Mouse (Mus musculus) neutrophil, adult 59 days (primary cell): Measurements from ENCODE around the gene Otop2. TPM values are rescaled to one million over a fixed set of nuclear protein-coding genes. Genes with fewer than 3 reads are reported as not detected.

ENCODE experiments used
- total RNA-seq, 2 experiments: library from RNA; stranded (reverse); gene quantifications; 1 replicate in 1 of 2; 2 replicates in 1 of 2; pipeline ENCODE4 v1.2.4; 2023

Otop2 gene
- total RNA-seq: not detected

DNA sequence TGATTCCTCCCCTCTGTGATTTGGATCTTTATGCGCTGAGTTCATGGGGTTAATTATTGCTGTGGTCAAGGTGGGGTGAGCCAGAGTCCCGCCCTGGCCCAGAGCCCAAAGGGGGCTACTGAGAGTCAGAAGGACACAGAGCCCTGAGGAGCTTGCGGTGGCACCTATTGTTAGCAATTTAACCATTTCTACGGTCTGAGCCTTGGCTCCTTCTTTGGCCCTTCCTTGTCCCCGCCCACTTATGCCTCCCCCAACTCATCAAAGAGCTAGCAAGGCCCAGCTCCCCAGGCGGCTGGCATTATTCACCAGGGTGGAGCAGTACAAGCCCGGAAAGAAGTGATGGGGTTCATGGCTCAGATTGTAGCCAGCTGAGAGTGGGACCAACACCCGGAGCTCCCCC lies at the start of gene Otop2:
Gene Otop2, plus strand, starts transcription at position 301 of the 400 bp plus-strand sequence.

DNA sequence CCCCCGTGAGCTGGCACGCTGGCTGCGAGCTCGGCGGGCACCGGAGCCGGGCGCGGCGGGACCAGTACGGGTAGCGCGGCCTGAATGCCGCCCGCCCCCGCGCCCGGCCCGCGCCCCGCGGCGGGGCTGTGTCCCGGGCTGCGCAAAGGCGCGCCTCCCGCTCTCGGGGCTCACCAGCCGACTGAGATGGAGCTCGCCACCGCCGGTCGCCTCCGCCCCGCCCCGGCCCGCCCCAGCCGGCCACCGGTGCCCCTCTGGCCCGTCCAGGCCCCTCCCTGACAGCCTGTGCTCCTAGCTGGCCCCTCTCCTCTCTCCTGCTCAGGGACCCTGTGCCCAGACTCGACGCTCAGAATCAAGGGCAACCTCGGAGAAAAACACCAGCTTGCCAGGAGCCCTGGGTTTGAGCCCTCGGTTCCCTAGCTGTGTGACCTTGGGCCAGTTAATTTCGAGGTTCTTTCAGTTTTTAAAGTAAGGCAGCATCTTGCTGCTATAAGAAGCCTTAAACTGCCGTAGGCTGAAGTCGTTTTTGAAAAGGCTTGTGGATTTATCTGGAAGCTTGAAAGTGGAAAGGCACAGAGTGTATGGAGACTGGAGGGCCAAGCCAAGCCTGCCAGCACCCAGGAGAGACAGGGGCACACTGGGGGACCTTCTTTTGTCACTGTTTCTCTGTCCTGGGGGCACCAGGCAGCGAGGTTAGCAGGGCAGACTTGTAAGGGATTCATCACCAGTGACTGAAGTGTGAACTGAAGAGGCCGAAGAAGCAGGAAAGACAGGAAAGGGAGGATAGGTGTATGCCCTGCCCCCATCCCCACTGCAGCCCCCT lies 39.7 kb upstream of the Otop2 start, which contains the start of gene Grin2c:
Gene Grin2c, minus strand, starts transcription at position 183 of the 823 bp plus-strand sequence.

DNA sequence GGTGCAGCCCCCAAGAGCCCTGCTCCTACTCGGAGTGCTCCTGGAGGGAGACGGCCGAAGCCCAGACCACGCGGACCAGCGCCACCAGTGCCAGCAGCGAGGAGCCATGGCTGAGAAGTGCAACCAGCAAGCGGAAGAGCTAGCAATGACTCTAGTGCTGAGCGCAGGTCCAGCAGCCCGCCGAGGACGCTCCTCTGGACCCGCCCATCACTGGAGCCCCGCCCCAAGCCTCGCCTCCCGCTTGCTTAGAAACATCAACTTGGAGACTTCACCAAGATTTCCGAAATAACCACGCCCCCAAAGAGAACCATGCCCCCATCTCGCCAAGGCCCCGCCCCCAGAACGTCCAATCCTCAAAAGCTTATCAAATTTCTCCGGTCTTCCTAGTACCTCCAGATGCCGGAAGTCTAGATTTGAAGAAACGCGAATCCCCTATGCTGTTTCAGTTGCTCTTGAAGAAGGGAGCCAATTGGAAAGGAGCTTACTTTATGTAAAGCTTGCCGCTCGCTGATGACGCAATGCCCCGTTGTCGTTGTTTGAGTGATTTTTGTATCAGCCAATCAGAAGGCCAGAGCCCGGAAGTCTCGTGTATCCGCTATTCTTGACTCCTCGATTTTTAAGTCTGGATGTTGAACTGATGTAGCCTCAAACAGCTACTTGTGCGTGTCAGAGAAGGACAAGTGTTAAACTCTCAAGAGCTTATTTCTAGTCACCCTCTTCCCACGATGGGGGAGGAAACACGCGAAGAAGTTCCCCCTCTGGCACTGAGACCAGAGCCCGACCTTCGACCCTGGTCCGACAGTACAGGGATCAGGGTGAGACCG lies 30.0 kb upstream of the Otop2 start, which contains the start of gene Fdxr:
Gene Fdxr, minus strand, starts transcription at position 271 of the 824 bp plus-strand sequence.

DNA sequence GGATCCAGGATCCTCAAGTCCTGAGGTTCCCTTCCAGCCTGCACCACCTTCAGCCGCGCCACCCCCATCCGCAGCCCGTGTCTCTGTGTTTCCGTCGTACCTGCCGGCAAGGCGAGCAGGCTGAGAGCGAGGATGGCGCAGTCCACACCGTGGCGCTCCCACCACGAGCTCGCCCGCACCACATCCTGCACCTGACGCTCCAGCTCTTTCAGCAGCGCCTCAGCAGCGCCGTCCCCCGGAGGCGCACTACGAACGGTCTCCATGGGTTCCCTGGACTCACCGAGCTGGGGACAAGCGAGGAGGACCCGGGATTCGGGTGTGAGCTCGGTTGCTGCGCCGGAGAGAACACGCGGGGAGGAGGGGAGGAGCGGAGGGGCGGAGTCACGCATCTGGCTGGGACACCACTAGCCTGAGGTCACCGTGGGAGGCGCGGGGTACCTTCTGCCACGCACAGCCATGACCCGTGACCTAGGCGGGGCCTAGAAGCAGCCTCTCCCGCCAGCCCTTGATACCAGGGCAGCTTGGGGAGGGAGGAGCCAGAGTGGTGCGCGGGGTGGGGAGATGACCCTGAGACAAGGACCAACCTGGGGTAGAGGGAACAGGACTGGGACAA lies 9.6 kb upstream of the Otop2 start, which contains the start of gene Fads6:
Gene Fads6, minus strand, starts transcription at position 450 of the 613 bp plus-strand sequence.

DNA sequence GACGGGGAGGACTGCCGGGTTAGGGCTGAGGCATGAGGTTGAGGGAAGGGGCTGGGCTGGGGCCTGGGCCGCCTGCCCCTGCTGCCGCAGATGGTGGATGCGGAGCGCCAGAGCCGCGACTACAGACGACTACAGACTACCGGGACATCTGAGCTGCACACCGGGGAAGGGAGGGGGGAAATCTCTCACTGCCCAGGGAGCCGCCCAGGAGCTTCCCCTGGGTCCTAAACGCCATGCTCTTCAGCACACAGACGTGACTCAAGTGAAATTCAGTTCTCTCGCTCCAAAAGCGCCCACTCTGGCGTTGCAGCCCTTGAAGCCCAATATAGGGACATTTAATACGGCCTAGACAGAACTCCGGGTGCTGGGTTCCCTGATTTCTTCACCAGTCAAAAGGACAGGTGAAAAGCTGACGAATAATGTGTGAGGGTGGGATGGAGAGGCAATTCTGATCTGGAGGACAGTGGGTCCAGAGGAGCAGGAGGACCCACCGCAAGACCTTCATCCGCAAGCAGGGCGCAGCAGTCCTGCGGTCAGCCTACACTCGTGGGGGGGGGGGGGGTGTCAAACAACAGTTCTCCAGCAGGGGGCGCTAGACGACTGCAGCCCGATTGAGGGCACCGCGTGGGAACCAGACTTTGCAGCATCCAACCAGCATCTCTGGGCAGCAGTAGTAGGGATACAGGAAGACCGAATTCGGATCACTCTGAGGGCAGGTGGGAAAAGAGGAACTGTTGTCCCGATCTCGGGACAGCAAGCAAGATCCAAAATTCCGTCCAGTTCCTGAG lies 15.1 kb downstream of the Otop2 start, which contains the start of gene Ush1g:
Gene Ush1g, minus strand, starts transcription at position 136 of the 788 bp plus-strand sequence.

DNA sequence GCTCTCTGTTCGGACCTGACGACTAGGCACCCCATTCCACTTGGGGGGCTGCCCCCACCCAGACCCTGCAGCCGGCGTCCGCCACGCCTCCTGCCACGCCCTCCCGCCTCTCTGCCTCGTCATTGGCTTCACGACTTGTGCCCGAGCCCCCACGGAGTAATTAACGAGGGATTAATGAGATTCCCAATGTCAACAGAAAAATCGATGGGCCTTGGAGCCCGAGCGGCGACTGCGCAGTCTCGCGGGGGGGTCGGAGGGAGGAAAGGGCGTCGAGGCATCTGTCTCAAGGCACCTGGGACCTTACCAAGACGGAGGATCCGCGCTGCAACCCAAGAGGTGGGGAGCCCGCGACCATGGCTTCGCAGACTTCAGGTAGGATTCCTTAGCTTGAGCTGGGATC lies 27.6 kb downstream of the Otop2 start, which contains the start of gene Otop3:
Gene Otop3, plus strand, starts transcription at position 201 of the 400 bp plus-strand sequence.

DNA sequence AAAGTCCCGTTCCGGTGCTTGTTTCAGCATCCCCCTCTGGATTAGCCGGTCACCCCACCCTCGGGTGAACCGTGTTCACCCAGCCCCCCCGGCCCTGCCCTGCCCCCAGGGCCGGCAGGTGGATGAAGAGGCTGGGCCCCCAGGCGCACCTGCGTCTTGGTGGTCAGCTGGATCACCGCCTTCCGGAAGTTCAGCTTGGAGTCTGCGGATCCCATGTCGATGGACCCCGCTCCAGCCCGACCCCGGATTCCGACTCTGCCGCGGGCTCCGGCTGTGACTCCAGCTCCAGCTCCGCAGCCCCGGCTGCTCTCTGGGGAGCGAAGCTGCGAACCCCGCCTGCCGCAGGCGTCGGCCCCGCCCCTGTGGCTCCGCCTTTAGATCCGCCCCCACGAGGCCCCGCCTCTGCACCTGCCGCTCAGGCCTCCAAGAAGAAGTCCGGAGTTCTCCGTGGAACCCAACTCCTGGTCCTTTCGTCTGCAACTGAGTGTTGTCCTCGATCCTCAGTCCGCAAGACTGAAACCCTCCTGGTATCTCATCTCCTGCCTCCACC lies 60.5 kb downstream of the Otop2 start, which contains the start of gene Hid1:
Gene Hid1, minus strand, starts transcription at position 362 of the 550 bp plus-strand sequence.

Other genes with a start within 250 kb of the Otop2 start
- 1 to 10 TPM in 1 of 2 experiments, under 1 TPM in 1; 0.56 to 1.1 TPM for gene Cd300e, start 245.0 kb upstream of the Otop2 start, total RNA-seq
- gene Rab37, start 215.7 kb upstream of the Otop2 start, total RNA-seq: 10 to 100 TPM; 11.1 to 13.9 TPM
- gene Cd300lf, start 173.2 kb upstream of the Otop2 start, total RNA-seq: 100 to 1,000 TPM; 171 to 198 TPM
- 100 to 1,000 TPM; 153 to 167 TPM for gene Slc9a3r1, start 143.8 kb upstream of the Otop2 start, total RNA-seq
- 10 to 100 TPM; 36.2 to 46.6 TPM for gene Tmem104, start 119.7 kb upstream of the Otop2 start, total RNA-seq
- 10 to 100 TPM; 16.2 to 21.2 TPM for gene Nat9, start 119.3 kb upstream of the Otop2 start, total RNA-seq
- not detected for gene Grin2c, start 39.9 kb upstream of the Otop2 start, total RNA-seq
- 10 to 100 TPM in 1 of 2 experiments, 1 to 10 TPM in 1; 6.9 to 10.0 TPM for gene Fdxr, start 30.1 kb upstream of the Otop2 start, total RNA-seq
- gene Fads6, start 9.5 kb upstream of the Otop2 start, total RNA-seq: 1 to 10 TPM; 2.0 to 2.2 TPM
- not detected for gene Ush1g, start 14.9 kb downstream of the Otop2 start, total RNA-seq
- not detected for gene Otop3, start 27.6 kb downstream of the Otop2 start, total RNA-seq
- 1 to 10 TPM in 1 of 2 experiments, under 1 TPM in 1; 0.93 to 1.7 TPM for gene Hid1, start 60.6 kb downstream of the Otop2 start, total RNA-seq
- under 1 TPM; 0.20 to 0.22 TPM for gene Cdr2l, start 74.8 kb downstream of the Otop2 start, total RNA-seq
- gene Mrpl58, start 96.6 kb downstream of the Otop2 start, total RNA-seq: 10 to 100 TPM; 40.2 to 43.7 TPM
- gene Atp5h, start 112.8 kb downstream of the Otop2 start, total RNA-seq: 100 to 1,000 TPM; 199 to 220 TPM
- gene Kctd2, start 113.0 kb downstream of the Otop2 start, total RNA-seq: 10 to 100 TPM; 20.5 to 24.6 TPM
- not detected for gene Trim80, start 133.4 kb downstream of the Otop2 start, total RNA-seq
- gene Slc16a5, start 155.3 kb downstream of the Otop2 start, total RNA-seq: under 1 TPM in 1 of 2 experiments, not detected in 1; 0.16 TPM
- gene Armc7, start 168.5 kb downstream of the Otop2 start, total RNA-seq: 10 to 100 TPM; 52.6 to 58.6 TPM
- gene Nt5c, start 184.7 kb downstream of the Otop2 start, total RNA-seq: 10 to 100 TPM; 45.1 to 57.4 TPM
- gene Jpt1, start 207.2 kb downstream of the Otop2 start, total RNA-seq: 100 to 1,000 TPM; 129 to 152 TPM
- gene Sumo2, start 229.1 kb downstream of the Otop2 start, total RNA-seq: 100 to 1,000 TPM; 158 to 172 TPM